Mouse (Mus musculus): Measurements from ENCODE around the gene Gm26602.

Gene Gm26602

GRCm38 (mm10) chr10:79933145-79933679 is 22.6 kb downstream of the Gm26602 start:
- DNase-seq (ENCODE audit: low spot score) = no peak

GRCm38 (mm10) chr10:79933861-79934260 is 23.2 kb downstream of the Gm26602 start:
- DNase-seq (ENCODE audit: low spot score) = no peak

GRCm38 (mm10) chr10:79934272-79934721 is 23.6 kb downstream of the Gm26602 start:
- DNase-seq (ENCODE audit: low spot score) = peak; percentile 59

- no peak for DNase-seq (ENCODE audit: low spot score)
Observed at GRCm38 (mm10) chr10:79934794-79935569, 24.3 kb downstream of the Gm26602 start.

- no peak for DNase-seq (ENCODE audit: low spot score)
Observed at GRCm38 (mm10) chr10:79936284-79936910, 25.7 kb downstream of the Gm26602 start.

GRCm38 (mm10) chr10:79936911-79937441 is 26.3 kb downstream of the Gm26602 start:
- DNase-seq (ENCODE audit: low spot score) = peak; percentile 57

GRCm38 (mm10) chr10:79937775-79938526 is 27.3 kb downstream of the Gm26602 start:
- no peak for DNase-seq (ENCODE audit: low spot score)

GRCm38 (mm10) chr10:79940749-79941148 is 30.1 kb downstream of the Gm26602 start:
- DNase-seq (ENCODE audit: low spot score) = no peak

GRCm38 (mm10) chr10:79942988-79943387 is 32.3 kb downstream of the Gm26602 start:
- DNase-seq (ENCODE audit: low spot score) = no peak

GRCm38 (mm10) chr10:79943471-79943901 is 32.8 kb downstream of the Gm26602 start:
- no peak for DNase-seq (ENCODE audit: low spot score)

- DNase-seq (ENCODE audit: low spot score) = no peak
Observed at GRCm38 (mm10) chr10:79945507-79946234, 35.0 kb downstream of the Gm26602 start.

GRCm38 (mm10) chr10:79946752-79947322 is 36.2 kb downstream of the Gm26602 start:
- no peak for DNase-seq (ENCODE audit: low spot score)

- DNase-seq (ENCODE audit: low spot score) = no peak
Observed at GRCm38 (mm10) chr10:79947502-79947901, 36.8 kb downstream of the Gm26602 start.

- DNase-seq (ENCODE audit: low spot score) = no peak
Observed at GRCm38 (mm10) chr10:79949873-79950272, 39.2 kb downstream of the Gm26602 start.

GRCm38 (mm10) chr10:79950661-79951060 is 40.0 kb downstream of the Gm26602 start:
- DNase-seq (ENCODE audit: low spot score) = no peak

GRCm38 (mm10) chr10:79953946-79954345 is 43.3 kb downstream of the Gm26602 start:
- no peak for DNase-seq (ENCODE audit: low spot score)

- DNase-seq (ENCODE audit: low spot score) = no peak
Observed at GRCm38 (mm10) chr10:79955691-79956090, 45.0 kb downstream of the Gm26602 start.

GRCm38 (mm10) chr10:79956643-79957154 is 46.0 kb downstream of the Gm26602 start:
- no peak for DNase-seq (ENCODE audit: low spot score)

- DNase-seq (ENCODE audit: low spot score) = no peak
Observed at GRCm38 (mm10) chr10:79958140-79958816, 47.6 kb downstream of the Gm26602 start.

GRCm38 (mm10) chr10:79959412-79959811 is 48.8 kb downstream of the Gm26602 start:
- peak; percentile 71 for DNase-seq (ENCODE audit: low spot score)
